Mouse (Mus musculus): ENCODE data around the gene Nmnat2. TPM values are rescaled to one million over a fixed set of nuclear protein-coding genes. Genes with fewer than 3 reads are reported as not detected.

The Nmnat2 gene
- polyA plus RNA-seq, 1 experiment from 2014 or later: 1.3 TPM

DNA sequence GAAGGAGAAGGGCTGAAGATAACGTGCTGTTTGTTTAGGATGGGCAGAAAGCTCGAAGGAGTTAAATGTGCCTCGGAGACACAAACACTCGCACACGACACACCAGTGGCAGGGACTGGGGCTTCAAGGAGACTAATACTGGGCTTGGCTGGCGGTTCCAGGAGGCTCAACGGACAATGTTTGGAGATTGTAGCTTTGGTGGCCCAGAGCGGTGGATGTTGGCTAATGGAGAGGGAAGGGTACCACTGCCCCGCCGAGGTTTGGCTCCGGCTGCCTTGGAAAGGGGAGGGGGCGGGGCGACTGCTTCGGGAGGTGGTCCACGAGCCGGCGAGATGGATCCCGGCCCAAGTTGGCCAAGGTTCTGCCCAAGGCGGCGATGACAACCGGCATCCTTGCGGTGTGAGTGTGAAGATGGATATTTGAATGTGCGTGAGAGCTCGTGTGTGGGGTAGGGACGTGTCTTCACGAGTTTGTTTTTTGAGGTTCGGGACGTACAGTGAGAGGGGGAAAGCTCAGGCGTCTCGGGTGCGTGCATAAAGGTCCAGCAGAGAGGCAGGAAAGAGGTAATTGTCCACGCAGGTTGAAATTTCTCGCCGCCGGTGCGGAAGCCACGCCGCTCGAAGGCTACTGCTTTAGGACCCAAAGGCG lies 895 bp downstream of the Nmnat2 start:
- Histone ChIP-seq H3K9me3 (ENCODE audit: control insufficient read depth, low read length) (no peaks in the 10 kb centered on the region), H3K4me2 (replicated peaks; ENCODE audit: low read depth) (peak overlapping the region; percentile 58), H3K9ac (ENCODE audit: low read length) (no peak overlapping the region), H3K4me3 (ENCODE audit: low read depth, low read length) (peak overlapping the region; percentile 32), H3K27me3 (ENCODE audit: control insufficient read depth, insufficient read depth, low read length) (0 out of 2 replicates have a peak, but pooled peaks cover 2% of the 10 kb centered on the region), H3K27ac (replicated peaks) (no peak overlapping the region), H3K4me1 (replicated peaks; ENCODE audit: control insufficient read depth, insufficient read depth) (peaks cover 4% of the 10 kb centered on the region; the same call in 1 of the 2 replicates), H3K36me3 (ENCODE audit: control insufficient read depth, insufficient read depth, low read length) (no peaks in the 10 kb centered on the region)
- WGBS: 2% methylated on average over 40 of the region's 40 CpGs
- TF ChIP-seq CTCF (IDR thresholded peaks at IDR 0.05; ENCODE audit: low read depth) (no peak), EP300 (optimal IDR thresholded peaks at IDR 0.05) (no peak)
- ATAC-seq (ENCODE audit: low FRiP score, low TSS enrichment): no peak
- DNase-seq (ENCODE audit: low spot score): peak; percentile 14

DNA sequence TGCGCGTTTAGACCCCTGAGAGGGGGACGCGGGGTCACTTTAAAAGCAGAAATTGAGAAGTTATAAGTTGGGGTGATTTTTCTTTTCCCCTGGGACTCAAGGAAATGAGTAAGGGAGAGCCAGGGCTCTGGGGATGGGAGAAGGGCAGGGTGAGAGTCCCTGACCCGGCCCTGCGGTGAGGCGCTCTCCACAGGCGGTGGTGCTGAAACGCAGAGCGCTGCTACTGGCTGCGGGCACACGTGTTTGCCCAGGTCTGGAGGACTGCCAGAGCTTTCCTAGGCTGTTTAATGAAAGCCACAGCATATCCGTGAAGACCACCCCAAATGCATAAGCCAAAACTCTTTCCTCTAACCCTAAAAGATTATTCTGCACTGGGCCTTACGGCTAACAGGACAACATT lies 1.4 kb downstream of the Nmnat2 start:
- no peak overlapping the region for H3K27ac ChIP-seq (replicated peaks)
- DNase-seq (ENCODE audit: low spot score) (peak; percentile 82), ATAC-seq (ENCODE audit: low FRiP score, low TSS enrichment) (no peak)
- H3K36me3 ChIP-seq (ENCODE audit: control insufficient read depth, insufficient read depth, low read length): no peaks in the 10 kb centered on the region
- no peak overlapping the region for H3K9ac ChIP-seq (ENCODE audit: low read length)
- 6% methylated on average over 12 of the region's 14 CpGs for WGBS
- peak overlapping the region; percentile 32 for H3K4me3 ChIP-seq (ENCODE audit: low read depth, low read length)
- H3K4me1 ChIP-seq (replicated peaks; ENCODE audit: control insufficient read depth, insufficient read depth): peaks cover 4% of the 10 kb centered on the region; the same call in 1 of the 2 replicates
- TF ChIP-seq EP300 (optimal IDR thresholded peaks at IDR 0.05): no peak
- no peak for TF ChIP-seq CTCF (IDR thresholded peaks at IDR 0.05; ENCODE audit: low read depth)
- peak overlapping the region; percentile 58 for H3K4me2 ChIP-seq (replicated peaks; ENCODE audit: low read depth)
- H3K27me3 ChIP-seq (ENCODE audit: control insufficient read depth, insufficient read depth, low read length): 0 out of 2 replicates have a peak, but pooled peaks cover 2% of the 10 kb centered on the region
- H3K9me3 ChIP-seq (ENCODE audit: control insufficient read depth, low read length): no peaks in the 10 kb centered on the region

DNA sequence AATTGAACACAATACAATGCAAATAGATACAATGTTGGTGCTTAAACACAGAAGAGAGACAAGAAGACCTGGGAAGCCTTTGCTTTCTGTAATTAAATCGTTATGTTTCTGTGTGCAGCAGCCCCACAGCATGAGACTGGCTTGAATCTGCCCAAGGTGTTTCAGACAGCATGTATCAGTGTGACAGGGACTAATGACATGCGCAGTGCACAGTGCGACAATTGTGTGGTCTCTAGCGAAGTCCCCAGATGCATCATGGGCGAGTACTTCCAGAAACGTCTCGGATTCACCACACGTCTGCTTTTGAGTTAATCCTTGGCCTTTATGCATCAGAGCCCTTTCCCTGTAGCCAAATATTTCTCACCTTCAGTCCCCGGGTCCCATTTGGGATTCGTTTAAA lies 9.6 kb downstream of the Nmnat2 start:
- TF ChIP-seq CTCF (IDR thresholded peaks at IDR 0.05; ENCODE audit: low read depth): no peak
- TF ChIP-seq EP300 (optimal IDR thresholded peaks at IDR 0.05): no peak
- Histone ChIP-seq H3K4me2 (replicated peaks; ENCODE audit: low read depth) (no peak overlapping the region), H3K4me3 (ENCODE audit: low read depth, low read length) (no peak overlapping the region), H3K4me1 (replicated peaks; ENCODE audit: control insufficient read depth, insufficient read depth) (no peaks in the 10 kb centered on the region), H3K27ac (replicated peaks) (no peak overlapping the region), H3K9ac (ENCODE audit: low read length) (no peak overlapping the region), H3K36me3 (ENCODE audit: control insufficient read depth, insufficient read depth, low read length) (no peaks in the 10 kb centered on the region), H3K9me3 (ENCODE audit: control insufficient read depth, low read length) (no peaks in the 10 kb centered on the region), H3K27me3 (ENCODE audit: control insufficient read depth, insufficient read depth, low read length) (no peaks in the 10 kb centered on the region)
- ATAC-seq (ENCODE audit: low FRiP score, low TSS enrichment) (no peak), DNase-seq (ENCODE audit: low spot score) (no peak)
- WGBS: 77% methylated on average over 10 of the region's 10 CpGs

DNA sequence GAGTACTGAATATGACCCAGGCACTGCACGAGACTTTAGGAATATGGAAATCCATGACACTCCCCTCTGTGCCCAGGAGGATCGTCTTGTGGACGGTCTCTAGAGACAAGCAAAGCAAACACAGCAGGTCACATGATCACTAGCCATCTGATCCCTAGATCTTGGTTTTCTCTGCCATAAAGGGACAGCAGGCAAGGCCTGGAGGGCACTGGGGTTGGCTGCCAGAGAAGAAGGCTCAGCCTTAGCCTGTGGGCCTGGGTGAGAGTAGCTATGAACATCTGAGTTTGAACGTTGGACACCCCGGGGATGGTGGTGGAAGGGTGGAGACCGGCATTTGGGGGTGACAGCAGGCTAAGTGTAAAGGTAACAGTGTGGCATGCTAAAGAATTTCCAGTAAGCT lies 11.4 kb downstream of the Nmnat2 start:
- DNase-seq (ENCODE audit: low spot score): no peak
- Histone ChIP-seq H3K27ac (replicated peaks) (no peak overlapping the region), H3K27me3 (ENCODE audit: control insufficient read depth, insufficient read depth, low read length) (no peaks in the 10 kb centered on the region), H3K4me1 (replicated peaks; ENCODE audit: control insufficient read depth, insufficient read depth) (no peaks in the 10 kb centered on the region), H3K36me3 (ENCODE audit: control insufficient read depth, insufficient read depth, low read length) (no peaks in the 10 kb centered on the region), H3K9me3 (ENCODE audit: control insufficient read depth, low read length) (no peaks in the 10 kb centered on the region), H3K9ac (ENCODE audit: low read length) (no peak overlapping the region), H3K4me3 (ENCODE audit: low read depth, low read length) (no peak overlapping the region), H3K4me2 (replicated peaks; ENCODE audit: low read depth) (no peak overlapping the region)
- ATAC-seq (ENCODE audit: low FRiP score, low TSS enrichment): no peak
- TF ChIP-seq CTCF (IDR thresholded peaks at IDR 0.05; ENCODE audit: low read depth): no peak
- WGBS: 57% methylated on average over 6 of the region's 6 CpGs

DNA sequence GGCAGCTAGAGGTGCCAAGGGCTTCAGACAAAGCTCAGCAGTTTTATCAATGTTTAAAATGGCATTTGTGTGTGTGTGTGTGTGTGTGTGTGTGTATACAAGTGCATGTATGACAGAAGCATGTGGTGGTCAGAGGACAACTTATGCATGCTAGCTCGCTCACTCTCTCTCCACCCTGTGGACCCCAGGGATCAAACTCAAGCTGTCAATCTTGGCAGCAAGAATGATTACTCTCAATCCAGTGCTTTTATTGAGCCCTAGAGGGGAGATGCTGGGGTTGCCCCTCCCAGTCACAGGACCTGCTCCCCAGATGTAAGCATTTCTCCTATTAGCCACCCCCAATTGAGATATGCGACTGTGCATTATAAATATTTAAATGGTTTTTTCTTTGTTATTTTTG lies 11.9 kb downstream of the Nmnat2 start:
- H3K9ac ChIP-seq (ENCODE audit: low read length): no peak overlapping the region
- WGBS: 91% methylated on average over 2 of the region's 2 CpGs
- H3K36me3 ChIP-seq (ENCODE audit: control insufficient read depth, insufficient read depth, low read length): no peaks in the 10 kb centered on the region

DNA sequence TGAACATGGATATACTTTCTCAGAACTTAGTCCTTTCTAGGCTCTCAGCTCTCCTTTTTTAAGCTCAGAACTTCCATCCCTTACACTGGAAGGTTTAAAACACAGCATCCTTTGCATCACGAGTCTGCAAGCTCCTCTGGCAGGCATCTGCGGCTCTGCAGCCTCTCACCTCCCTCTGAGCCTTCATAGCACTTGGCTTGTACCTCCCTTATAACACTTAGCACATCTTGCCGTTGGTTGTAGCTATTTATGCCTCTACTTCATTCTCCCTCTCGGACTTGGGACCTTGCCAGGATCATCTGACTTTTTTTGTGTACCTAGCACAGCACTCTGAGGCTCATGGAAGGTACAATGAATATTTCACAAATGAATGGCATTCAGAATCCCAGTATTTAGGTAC lies 14.3 kb downstream of the Nmnat2 start:
- DNase-seq (ENCODE audit: low spot score) (no peak), ATAC-seq (ENCODE audit: low FRiP score, low TSS enrichment) (no peak)
- Histone ChIP-seq H3K9me3 (ENCODE audit: control insufficient read depth, low read length) (no peaks in the 10 kb centered on the region), H3K27ac (replicated peaks) (no peak overlapping the region), H3K4me2 (replicated peaks; ENCODE audit: low read depth) (no peak overlapping the region), H3K27me3 (ENCODE audit: control insufficient read depth, insufficient read depth, low read length) (no peaks in the 10 kb centered on the region), H3K9ac (ENCODE audit: low read length) (no peak overlapping the region), H3K4me3 (ENCODE audit: low read depth, low read length) (no peak overlapping the region), H3K4me1 (replicated peaks; ENCODE audit: control insufficient read depth, insufficient read depth) (no peaks in the 10 kb centered on the region), H3K36me3 (ENCODE audit: control insufficient read depth, insufficient read depth, low read length) (no peaks in the 10 kb centered on the region)
- TF ChIP-seq EP300 (optimal IDR thresholded peaks at IDR 0.05) (no peak), CTCF (IDR thresholded peaks at IDR 0.05; ENCODE audit: low read depth) (no peak)
- WGBS: 51% methylated on average over 4 of the region's 4 CpGs

More for the DNA sequence above, 11.9 kb downstream of the Nmnat2 start:
- ATAC-seq (ENCODE audit: low FRiP score, low TSS enrichment) (no peak), DNase-seq (ENCODE audit: low spot score) (no peak)
- Histone ChIP-seq H3K4me3 (ENCODE audit: low read depth, low read length) (no peak overlapping the region), H3K4me1 (replicated peaks; ENCODE audit: control insufficient read depth, insufficient read depth) (no peaks in the 10 kb centered on the region), H3K27me3 (ENCODE audit: control insufficient read depth, insufficient read depth, low read length) (no peaks in the 10 kb centered on the region), H3K27ac (replicated peaks) (no peak overlapping the region), H3K4me2 (replicated peaks; ENCODE audit: low read depth) (no peak overlapping the region), H3K9me3 (ENCODE audit: control insufficient read depth, low read length) (no peaks in the 10 kb centered on the region)
- TF ChIP-seq CTCF (IDR thresholded peaks at IDR 0.05; ENCODE audit: low read depth) (no peak), EP300 (optimal IDR thresholded peaks at IDR 0.05) (no peak)

Data from stomach, postnatal 0 days (tissue).